Mouse (Mus musculus): Measurements from ENCODE around the gene Tex37.
A peak's percentile ranks its signal among the peaks of the same experiment; 100 is the strongest.

Tex37 gene

GRCm38 (mm10) chr6:70918827-70919226, at the start of gene Tex37:
Gene Tex37, minus strand, starts transcription at chr6:70918927.
- no peak for DNase-seq

GRCm38 (mm10) chr6:70968291-70968690, 49.6 kb upstream of the Tex37 start:
- no peak for DNase-seq

- DNase-seq = no peak
Measured at GRCm38 (mm10) chr6:70967422-70967821, 48.7 kb upstream of the Tex37 start.

- no peak for DNase-seq
Measured at GRCm38 (mm10) chr6:70965694-70966093, 47.0 kb upstream of the Tex37 start.

GRCm38 (mm10) chr6:70964116-70964830, 45.5 kb upstream of the Tex37 start:
- DNase-seq = no peak

- no peak for DNase-seq
Measured at GRCm38 (mm10) chr6:70957341-70957940, 38.7 kb upstream of the Tex37 start.

GRCm38 (mm10) chr6:70956936-70957335, 38.2 kb upstream of the Tex37 start:
- DNase-seq = no peak

- peak; percentile 53 for DNase-seq
Measured at GRCm38 (mm10) chr6:70956285-70956912, 37.7 kb upstream of the Tex37 start, which contains the start of gene Foxi3. Gene Foxi3, plus strand, starts transcription at chr6:70956531.

- no peak for DNase-seq
Measured at GRCm38 (mm10) chr6:70955841-70956240, 37.1 kb upstream of the Tex37 start.

- no peak for DNase-seq
Measured at GRCm38 (mm10) chr6:70955291-70955800, 36.6 kb upstream of the Tex37 start.

GRCm38 (mm10) chr6:70954040-70954439, 35.3 kb upstream of the Tex37 start:
- peak; percentile 23 for DNase-seq

GRCm38 (mm10) chr6:70953274-70953673, 34.5 kb upstream of the Tex37 start:
- no peak for DNase-seq

GRCm38 (mm10) chr6:70931801-70932200, 13.1 kb upstream of the Tex37 start:
- DNase-seq = no peak

- DNase-seq = peak; percentile 14
Measured at GRCm38 (mm10) chr6:70921274-70922074, 2.7 kb upstream of the Tex37 start.

GRCm38 (mm10) chr6:70912396-70912765, 6.3 kb downstream of the Tex37 start:
- no peak for DNase-seq

GRCm38 (mm10) chr6:70911668-70912395, 6.9 kb downstream of the Tex37 start:
- DNase-seq = no peak

- DNase-seq = no peak
Measured at GRCm38 (mm10) chr6:70910285-70910684, 8.4 kb downstream of the Tex37 start.

- no peak for DNase-seq
Measured at GRCm38 (mm10) chr6:70909572-70909971, 9.2 kb downstream of the Tex37 start.

GRCm38 (mm10) chr6:70903689-70904088, 15.0 kb downstream of the Tex37 start:
- no peak for DNase-seq

GRCm38 (mm10) chr6:70899594-70900003, 19.1 kb downstream of the Tex37 start:
- no peak for DNase-seq

- no peak for DNase-seq
Measured at GRCm38 (mm10) chr6:70898166-70898565, 20.6 kb downstream of the Tex37 start.

GRCm38 (mm10) chr6:70887993-70888392, 30.7 kb downstream of the Tex37 start:
- DNase-seq = no peak
